Mouse (Mus musculus) spleen, postnatal 36 days (tissue): ENCODE results near the gene Sorcs1.

Experiments
- DNase-seq, 2 experiments: peaks; one replicate each; pipeline ENCODE4 v3.0.0; 2022; ENCODE audit warnings: low spot score in 2 of 2, mixed read lengths in 1 of 2

The Sorcs1 gene

GRCm38 (mm10) chr19:50677903-50678896, at the start of gene Sorcs1:
Sorcs1 (minus strand) TSS chr19:50678646.
- DNase-seq, result no peak

- DNase-seq, result no peak
Observed at GRCm38 (mm10) chr19:50683277-50683676, 4.8 kb upstream of the Sorcs1 start.

- no peak for DNase-seq
Observed at GRCm38 (mm10) chr19:50678946-50679345, 500 bp upstream of the Sorcs1 start.

GRCm38 (mm10) chr19:50676578-50677524, 1.6 kb downstream of the Sorcs1 start:
- no peak for DNase-seq

GRCm38 (mm10) chr19:50674921-50675320, 3.5 kb downstream of the Sorcs1 start:
- no peak for DNase-seq

- no peak for DNase-seq
Observed at GRCm38 (mm10) chr19:50667516-50667915, 10.9 kb downstream of the Sorcs1 start.

- no peak for DNase-seq
Observed at GRCm38 (mm10) chr19:50664311-50664710, 14.1 kb downstream of the Sorcs1 start.

GRCm38 (mm10) chr19:50659144-50659543, 19.3 kb downstream of the Sorcs1 start:
- no peak for DNase-seq

- no peak for DNase-seq
Observed at GRCm38 (mm10) chr19:50652750-50653149, 25.7 kb downstream of the Sorcs1 start.

- no peak for DNase-seq
Observed at GRCm38 (mm10) chr19:50643836-50644235, 34.6 kb downstream of the Sorcs1 start.

- no peak for DNase-seq
Observed at GRCm38 (mm10) chr19:50642121-50642520, 36.3 kb downstream of the Sorcs1 start.

GRCm38 (mm10) chr19:50640251-50641032, 38.0 kb downstream of the Sorcs1 start:
- DNase-seq, result no peak

- no peak for DNase-seq
Observed at GRCm38 (mm10) chr19:50638176-50638575, 40.3 kb downstream of the Sorcs1 start.

- no peak for DNase-seq
Observed at GRCm38 (mm10) chr19:50614013-50614412, 64.4 kb downstream of the Sorcs1 start.

GRCm38 (mm10) chr19:50611619-50612018, 66.8 kb downstream of the Sorcs1 start:
- DNase-seq, result no peak

GRCm38 (mm10) chr19:50603882-50604281, 74.6 kb downstream of the Sorcs1 start:
- DNase-seq, result no peak

- no peak for DNase-seq
Observed at GRCm38 (mm10) chr19:50603380-50603779, 75.1 kb downstream of the Sorcs1 start.

GRCm38 (mm10) chr19:50597300-50597699, 81.1 kb downstream of the Sorcs1 start:
- no peak for DNase-seq

- DNase-seq, result no peak
Observed at GRCm38 (mm10) chr19:50586182-50586581, 92.3 kb downstream of the Sorcs1 start.

GRCm38 (mm10) chr19:50582952-50583351, 95.5 kb downstream of the Sorcs1 start:
- DNase-seq, result no peak

GRCm38 (mm10) chr19:50569669-50570195, 108.7 kb downstream of the Sorcs1 start:
- no peak for DNase-seq
